Mouse (Mus musculus): Measurements from ENCODE around the gene Tcp11.

DNA sequence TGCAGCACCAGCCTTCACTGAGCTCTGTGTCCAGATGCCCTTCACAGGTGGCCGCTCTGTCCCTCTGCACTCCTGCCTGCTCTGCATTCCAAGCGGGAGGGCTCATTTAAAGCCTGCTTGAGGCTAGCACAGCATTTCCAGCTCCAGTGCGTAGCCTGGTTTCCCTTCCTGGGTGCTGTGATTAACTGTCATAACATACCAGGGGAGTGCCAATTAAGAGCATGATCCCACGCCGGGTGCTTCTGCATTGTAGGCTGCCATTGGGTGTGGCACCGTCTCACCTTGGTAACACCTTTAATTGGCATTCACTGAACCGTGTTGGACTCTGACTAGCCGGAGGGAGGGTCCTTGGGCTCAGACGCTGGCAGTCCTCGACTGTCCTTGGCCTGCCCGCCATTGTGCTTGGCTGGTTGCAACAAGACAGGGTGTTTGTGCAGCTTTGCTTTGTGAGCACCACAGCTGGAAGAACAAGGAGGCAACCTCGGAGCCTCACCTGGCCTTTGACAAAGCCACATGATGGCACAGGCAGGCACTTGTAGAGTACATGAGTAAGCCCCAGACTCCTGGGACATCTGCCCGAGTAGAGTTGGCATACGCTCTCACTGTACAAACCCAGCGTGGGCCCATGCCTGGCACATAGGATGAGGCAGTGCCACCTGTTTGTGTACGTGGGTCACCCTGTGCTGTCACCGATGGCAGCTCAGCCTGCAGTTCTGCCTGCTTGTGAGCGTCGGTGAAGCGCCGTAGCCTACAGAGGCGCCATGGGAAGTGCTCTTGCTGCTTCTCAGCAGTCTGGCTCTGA lies 57.4 kb downstream of the Tcp11 start:
- TF ChIP-seq POLR2A (IDR thresholded peaks at IDR 0.05; ENCODE audit: borderline replicate concordance, extremely low read depth, insufficient read depth, insufficient read length, poor library complexity, severe bottlenecking) (no peak), CTCF (IDR thresholded peaks at IDR 0.05; ENCODE audit: borderline replicate concordance, extremely low read depth, insufficient read depth, insufficient read length) (no peak)

Measured in brain, embryonic 14.5 days (tissue).